Comparison of ENCODE assay signal across 11 mouse cellular contexts in the genomic region with DNA sequence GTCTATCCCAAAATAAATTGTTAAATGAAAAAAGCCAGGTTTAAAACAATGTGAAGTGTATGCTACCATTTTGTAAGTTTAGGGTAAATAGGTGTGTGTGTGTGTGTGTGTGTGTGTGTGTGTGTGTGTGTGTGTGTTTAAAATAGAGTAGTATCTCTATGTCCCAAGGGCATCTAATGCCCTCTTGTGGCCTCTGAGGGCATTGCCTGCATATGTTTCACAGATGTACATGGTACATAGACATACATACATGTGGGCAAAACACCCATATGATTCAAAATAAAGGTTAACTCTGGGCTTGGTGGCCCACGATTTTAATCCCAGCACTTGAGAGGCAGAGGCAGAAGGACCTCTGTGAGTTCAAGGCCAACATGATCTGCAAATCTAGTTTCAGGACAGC. TPM values are rescaled to one million over a fixed set of nuclear protein-coding genes. Genes with fewer than 3 reads are reported as not detected.
DNase-seq lines count a peak whose midpoint lies in the region; ATAC-seq and TF ChIP-seq lines count a peak whose summit lies in the region.
"Had no signal": no experiment of that assay in that cellular context is flagged by ENCODE, and none has a peak within 500 bp of the region (broad histone marks: within the 10 kb centered on the region; RNA-seq: fewer than 3 reads in every experiment).

No protein-coding gene starts in this region.

- in situ Hi-C loops in CH12.LX (cut with MboI; ENCODE audit: low pct_ligation_motif_present, low pct_unique_long_range_greater_than_20kb, low sequenced_read_pairs) = no loop called here

- dilution Hi-C loops in CH12.LX (cut with MboI; ENCODE audit: extremely low pct_ligation_motif_present, extremely low pct_unique_long_range_greater_than_20kb, low sequenced_read_pairs) = no loop called here

- H3K79me2 ChIP-seq in CH12.LX (replicated peaks; ENCODE audit: control insufficient read depth, extremely low read depth, insufficient read depth, poor library complexity, severe bottlenecking) = no peaks in the 10 kb centered on the region; the same call in 1 of the 2 replicates

- no peak for TF ChIP-seq EP300 in CH12.LX (IDR thresholded peaks at IDR 0.05; ENCODE audit: low read length)

- 61% methylated on average over 1 of the region's 1 CpGs for WGBS in kidney, adult 2 months
- WGBS in kidney, embryonic 15.5 days = 83% methylated on average over 1 of the region's 1 CpGs
- 75% methylated on average over 1 of the region's 1 CpGs for WGBS in forebrain, embryonic 10.5 days
- 91% methylated on average over 1 of the region's 1 CpGs for whole genome bisulfite sequencing in midbrain, embryonic 15.5 days

- 0 out of 2 replicates have a peak, but pooled peaks cover 3% of the 10 kb centered on the region for H3K4me1 ChIP-seq in kidney, adult 2 months (ENCODE audit: control insufficient read depth, insufficient read depth, low read length)
- no peaks in the 10 kb centered on the region for H3K4me1 ChIP-seq in kidney, embryonic 15.5 days
- peaks cover 0 to 7% of the 10 kb centered on the region in 2 experiments; a peak in 2 of 4 replicates for H3K4me1 ChIP-seq in CH12.LX (ENCODE audit: control insufficient read depth in 1 of 2, insufficient read depth in 2 of 2)
- H3K4me1 ChIP-seq in forebrain, embryonic 10.5 days = no peaks in the 10 kb centered on the region
- H3K4me1 ChIP-seq in midbrain, embryonic 15.5 days = no peaks in the 10 kb centered on the region
- H3K4me1 ChIP-seq: embryonic facial prominence, embryonic 13.5 days; stomach, embryonic 15.5 days had no signal

- H3K4me3 ChIP-seq in kidney, adult 2 months (ENCODE audit: insufficient read depth, low read depth, low read length) = no peak overlapping the region
- no peak overlapping the region for H3K4me3 ChIP-seq in kidney, embryonic 15.5 days (replicated peaks)
- no peak overlapping the region for H3K4me3 ChIP-seq in CH12.LX (replicated peaks in 1 of 3; ENCODE audit: low read depth in 2 of 3, low read length in 2 of 3, poor library complexity in 1 of 3)
- H3K4me3 ChIP-seq in forebrain, embryonic 10.5 days = no peak overlapping the region
- H3K4me3 ChIP-seq in midbrain, embryonic 15.5 days = no peak overlapping the region
- H3K4me3 ChIP-seq: embryonic facial prominence, embryonic 13.5 days; stomach, embryonic 15.5 days had no signal

- no peak for ATAC-seq in kidney, embryonic 15.5 days (replicated peaks; ENCODE audit: low FRiP score)
- 0 out of 2 replicates have a peak, but pooled peaks have one; percentile 56 for ATAC-seq in midbrain, embryonic 15.5 days (replicated peaks)

- no peaks in the 10 kb centered on the region for H3K9me3 ChIP-seq in kidney, embryonic 15.5 days (replicated peaks)
- H3K9me3 ChIP-seq in CH12.LX (replicated peaks; ENCODE audit: low read length) = peaks cover 7% of the 10 kb centered on the region
- H3K9me3 ChIP-seq in forebrain, embryonic 10.5 days = no peaks in the 10 kb centered on the region
- H3K9me3 ChIP-seq in midbrain, embryonic 15.5 days = no peaks in the 10 kb centered on the region
- H3K9me3 ChIP-seq: stomach, embryonic 15.5 days had no signal

- no peak overlapping the region for H3K4me2 ChIP-seq in kidney, embryonic 15.5 days
- H3K4me2 ChIP-seq in CH12.LX (ENCODE audit: insufficient read depth, low read depth, poor library complexity, severe bottlenecking) = no peak overlapping the region
- no peak overlapping the region for H3K4me2 ChIP-seq in midbrain, embryonic 15.5 days
- H3K4me2 ChIP-seq: embryonic facial prominence, embryonic 13.5 days; stomach, embryonic 15.5 days had no signal

- H3K36me3 ChIP-seq in kidney, adult 2 months (ENCODE audit: control insufficient read depth, insufficient read depth, low read length) = peaks cover 28% of the 10 kb centered on the region
- H3K36me3 ChIP-seq in kidney, embryonic 15.5 days = peaks cover 100% of the 10 kb centered on the region
- peaks cover 72 to 87% of the 10 kb centered on the region in 2 experiments for H3K36me3 ChIP-seq in CH12.LX (replicated peaks in 1 of 2; ENCODE audit: control insufficient read depth in 1 of 2, insufficient read depth in 1 of 2, low read length in 1 of 2)
- H3K36me3 ChIP-seq in forebrain, embryonic 10.5 days (replicated peaks) = peaks cover 99% of the 10 kb centered on the region
- H3K36me3 ChIP-seq in midbrain, embryonic 15.5 days (replicated peaks) = peaks cover 80% of the 10 kb centered on the region

- no peak overlapping the region for H3K27ac ChIP-seq in kidney, adult 2 months (ENCODE audit: insufficient read depth, low read depth, low read length)
- H3K27ac ChIP-seq in kidney, embryonic 15.5 days = no peak overlapping the region
- H3K27ac ChIP-seq in CH12.LX (ENCODE audit: insufficient read depth, low read depth) = no peak overlapping the region
- H3K27ac ChIP-seq in forebrain, embryonic 10.5 days = no peak overlapping the region
- H3K27ac ChIP-seq in midbrain, embryonic 15.5 days = no peak overlapping the region
- H3K27ac ChIP-seq: embryonic facial prominence, embryonic 13.5 days; stomach, embryonic 15.5 days had no signal

- no peak overlapping the region for H3K9ac ChIP-seq in kidney, embryonic 15.5 days
- H3K9ac ChIP-seq in CH12.LX (ENCODE audit: insufficient read depth, low read depth) = no peak overlapping the region
- no peak overlapping the region for H3K9ac ChIP-seq in midbrain, embryonic 15.5 days
- H3K9ac ChIP-seq: embryonic facial prominence, embryonic 13.5 days; stomach, embryonic 15.5 days had no signal

- peak; percentile 72 for DNase-seq in kidney, adult 2 months
- peak; percentile 65 for DNase-seq in CH12.LX (ENCODE audit: extremely low read depth)
- peak; percentile 87 for DNase-seq in brain, adult 2 months (ENCODE audit: low read depth, low spot score)
- peak; percentile 49 for DNase-seq in forebrain, embryonic 10.5 days (ENCODE audit: extremely low spot score, low spot score)
- peak; percentile 76 for DNase-seq in kidney, postnatal 14 days
- DNase-seq in ovary, postnatal 36 days (ENCODE audit: low spot score) = no peak

- H3K27me3 ChIP-seq in kidney, adult 2 months (replicated peaks; ENCODE audit: control insufficient read depth, insufficient read depth, low read length) = no peaks in the 10 kb centered on the region
- H3K27me3 ChIP-seq in kidney, embryonic 15.5 days = no peaks in the 10 kb centered on the region
- no peaks in the 10 kb centered on the region for H3K27me3 ChIP-seq in CH12.LX (replicated peaks)
- H3K27me3 ChIP-seq in forebrain, embryonic 10.5 days (ENCODE audit: poor library complexity, severe bottlenecking) = no peaks in the 10 kb centered on the region
- H3K27me3 ChIP-seq in midbrain, embryonic 15.5 days (replicated peaks) = no peaks in the 10 kb centered on the region
- H3K27me3 ChIP-seq: embryonic facial prominence, embryonic 13.5 days; stomach, embryonic 15.5 days had no signal

- TF ChIP-seq POLR2A in kidney, adult 2 months (IDR thresholded peaks at IDR 0.05; ENCODE audit: low read depth, low read length) = no peak
- TF ChIP-seq POLR2A in CH12.LX (IDR thresholded peaks at IDR 0.05; ENCODE audit: low read depth, low read length) = no peak

- TF ChIP-seq CTCF in kidney, adult 2 months (conservative IDR thresholded peaks at IDR 0.05; ENCODE audit: insufficient read depth, insufficient read length, low read depth, low read length) = peak; percentile 39
- peak; percentile 53 to 84; a peak in 3 of 4 replicates for TF ChIP-seq CTCF in CH12.LX (conservative IDR thresholded peaks at IDR 0.05 in 1 of 2, IDR thresholded peaks at IDR 0.05 in 1 of 2; ENCODE audit: low read depth in 2 of 2, low read length in 2 of 2)

- peak; percentile 60 for TF ChIP-seq RAD21 in CH12.LX (IDR thresholded peaks at IDR 0.05; ENCODE audit: low read depth, low read length)

TF ChIP-seq in CH12.LX, 34 proteins besides CTCF, POLR2A, EP300 and RAD21:
- TF ChIP-seq ELF1 (IDR thresholded peaks at IDR 0.05; ENCODE audit: low read depth, low read length) (no peak), NELFE (IDR thresholded peaks at IDR 0.05; ENCODE audit: low read depth, low read length) (no peak), ETS1 (conservative IDR thresholded peaks at IDR 0.05; ENCODE audit: low read depth, low read length) (no peak), MYC (IDR thresholded peaks at IDR 0.05; ENCODE audit: low read depth, low read length) (no peak), SMC3 (IDR thresholded peaks at IDR 0.05; ENCODE audit: low read depth, low read length) (peak; percentile 81), ZC3H11A (IDR thresholded peaks at IDR 0.05; ENCODE audit: low read depth, low read length) (peak; percentile 12; the same call in 1 of the 2 replicates)

RNA-seq across cellular contexts. Expression of gene Rxfp4, which starts 12.3 kb away (rescaled TPM):
- polyA plus RNA-seq in kidney, adult 2 months (2012; rRNA removed) = 0.06 TPM in 1 of 2 replicates, not detected in the other
- polyA plus RNA-seq in kidney, embryonic 15.5 days (2015; fragmentation: Nextera tagmentation; extraction: Ambion mirVana) = not detected in 2 replicates
- total RNA-seq in CH12.LX (2012; rRNA removed) = 0.08 TPM in 1 of 2 replicates, not detected in the other
- not detected in 2 replicates for total RNA-seq in CH12.LX (2014; rRNA removed)
- not detected in 2 replicates for polyA plus RNA-seq in CH12.LX (2012; ENCODE audit: insufficient read length, low read depth)
- polyA plus RNA-seq in forebrain, embryonic 10.5 days (2016; fragmentation: Nextera tagmentation; extraction: Ambion mirVana) = not detected in 2 replicates
- not detected in 2 replicates for polyA plus RNA-seq in midbrain, embryonic 15.5 days (2015; fragmentation: Nextera tagmentation; extraction: Ambion mirVana)
- total RNA-seq: left cerebral cortex, postnatal 25 days had no signal
- polyA plus RNA-seq: embryonic facial prominence, embryonic 13.5 days; stomach, embryonic 15.5 days had no signal

RNA-seq across cellular contexts. Expression of gene Arhgef2, which starts 34.9 kb away (rescaled TPM):
- 74.5 and 80.7 TPM in 2 replicates for polyA plus RNA-seq in kidney, adult 2 months (2012; rRNA removed)
- polyA plus RNA-seq in kidney, embryonic 15.5 days (2015; fragmentation: Nextera tagmentation; extraction: Ambion mirVana) = 99.8 and 104 TPM in 2 replicates
- total RNA-seq in CH12.LX (2012; rRNA removed) (40.0 and 43.9 TPM in 2 replicates), CH12.LX (2014; rRNA removed) (15.0 and 18.5 TPM in 2 replicates)
- polyA plus RNA-seq in CH12.LX (2012; ENCODE audit: insufficient read length, low read depth) = 31.4 and 43.1 TPM in 2 replicates
- polyA plus RNA-seq in forebrain, embryonic 10.5 days (2016; fragmentation: Nextera tagmentation; extraction: Ambion mirVana) = 79.3 and 92.6 TPM in 2 replicates
- polyA plus RNA-seq in midbrain, embryonic 15.5 days (2015; fragmentation: Nextera tagmentation; extraction: Ambion mirVana) = 138 and 145 TPM in 2 replicates

RNA-seq across cellular contexts. Expression of gene Khdc4, which starts 44.9 kb away (rescaled TPM):
- 41.2 and 45.6 TPM in 2 replicates for polyA plus RNA-seq in kidney, adult 2 months (2012; rRNA removed)
- 95.1 and 102 TPM in 2 replicates for polyA plus RNA-seq in kidney, embryonic 15.5 days (2015; fragmentation: Nextera tagmentation; extraction: Ambion mirVana)
- total RNA-seq in CH12.LX (2012; rRNA removed) (35.2 and 40.2 TPM in 2 replicates), CH12.LX (2014; rRNA removed) (56.6 and 58.6 TPM in 2 replicates)
- polyA plus RNA-seq in CH12.LX (2012; ENCODE audit: insufficient read length, low read depth) = 53.6 TPM in 2 replicates
- 86.3 and 97.3 TPM in 2 replicates for polyA plus RNA-seq in forebrain, embryonic 10.5 days (2016; fragmentation: Nextera tagmentation; extraction: Ambion mirVana)
- 88.9 and 92.9 TPM in 2 replicates for polyA plus RNA-seq in midbrain, embryonic 15.5 days (2015; fragmentation: Nextera tagmentation; extraction: Ambion mirVana)
